Mouse (Mus musculus) midbrain, embryonic 10.5 days (tissue): ENCODE results near the gene Nobox. TPM values are rescaled to one million over a fixed set of nuclear protein-coding genes. Genes with fewer than 3 reads are reported as not detected.

Experiments used
- DNase-seq: peaks from one replicate; pipeline ENCODE4 v3.0.0-alpha.2; 2017; ENCODE audit warnings: low spot score
- H3K27ac ChIP-seq: fragments of 300-500 bp; sonication (generic); replicated peaks from 2 replicates; pipeline ENCODE4 v1.5.1; 2016; ENCODE audit warnings: mild to moderate bottlenecking
- H3K27me3 ChIP-seq: fragments of 300-500 bp; sonication (generic); 2 replicates; pipeline ENCODE4 v1.6.1; 2016; ENCODE audit warnings: low read depth, mild to moderate bottlenecking; ENCODE audit not compliant: poor library complexity, severe bottlenecking
- H3K36me3 ChIP-seq: fragments of 300-500 bp; sonication (generic); 2 replicates; pipeline ENCODE4 v1.6.1; 2016; ENCODE audit warnings: mild to moderate bottlenecking, moderate library complexity
- H3K4me1 ChIP-seq: fragments of 300-500 bp; sonication (generic); 2 replicates; pipeline ENCODE4 v1.6.1; 2016
- H3K4me3 ChIP-seq: fragments of 300-500 bp; sonication (generic); 2 replicates; pipeline ENCODE4 v1.5.1; 2016; ENCODE audit warnings: mild to moderate bottlenecking, moderate library complexity
- H3K9me3 ChIP-seq: fragments of 300-500 bp; sonication (generic); replicated peaks from 2 replicates; pipeline ENCODE4 v1.6.1; 2016; ENCODE audit warnings: mild to moderate bottlenecking
- WGBS: fragments of 180-500 bp; shearing (Covaris S2); methylation state at CpG from one replicate; pipeline ENCODE4 v1.1.7; 2016; 5-methylcytosine and 5-hydroxymethylcytosine counted together
- polyA plus RNA-seq: library from polyadenylated mRNA; unstranded; fragments of >200 nt; fragmentation: Nextera tagmentation; extraction: Ambion mirVana; gene quantifications from 2 replicates; pipeline ENCODE4 v1.2.1, GENCODE M21; 2016

Gene Nobox
- polyA plus RNA-seq, 1 experiment from 2014 or later, result not detected

GRCm38 (mm10) chr6:43260756-43261155 is 48.6 kb downstream of the Nobox start:
- Histone ChIP-seq H3K9me3 (no peaks in the 10 kb centered on the region), H3K4me3 (no peak overlapping the region), H3K4me1 (peaks cover 7% of the 10 kb centered on the region), H3K27ac (no peak overlapping the region), H3K36me3 (no peaks in the 10 kb centered on the region), H3K27me3 (peaks cover 25% of the 10 kb centered on the region)
- WGBS, result 67% methylated on average over 2 of the region's 2 CpGs
- DNase-seq, result no peak

DNA sequence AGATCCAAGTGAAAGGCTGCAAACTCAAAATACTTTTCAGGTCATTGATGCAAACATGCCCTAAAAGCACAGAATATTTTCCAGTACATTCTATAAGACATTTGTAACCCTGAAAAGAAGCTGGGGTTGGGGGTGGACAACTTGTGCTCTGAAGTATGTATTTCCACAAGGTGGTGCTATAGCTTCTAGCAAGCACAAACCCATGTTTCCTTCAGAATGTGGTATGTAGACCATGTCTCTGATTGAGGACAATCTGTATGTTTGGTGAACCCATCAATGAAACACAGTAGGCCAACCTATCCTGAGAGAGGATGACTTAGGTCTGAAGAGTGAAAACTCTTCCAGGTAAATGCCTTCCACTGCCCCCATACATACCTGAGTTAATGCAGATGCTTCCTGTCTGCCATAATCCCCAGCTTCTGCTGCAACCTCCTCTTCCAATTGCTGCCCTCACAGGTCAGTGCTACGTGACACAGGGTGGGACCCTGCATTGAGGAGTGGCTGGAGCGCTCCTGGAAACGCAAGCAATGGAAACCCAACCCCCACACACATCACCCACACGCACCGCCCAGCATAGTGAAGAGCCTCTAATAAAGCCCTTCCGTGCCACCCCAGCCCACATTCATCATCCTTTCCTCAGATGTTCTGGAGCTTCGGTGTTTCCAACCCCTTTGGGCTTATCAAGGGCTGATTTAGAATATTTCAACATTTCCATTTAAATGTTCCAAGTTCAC is 55.0 kb downstream of the Nobox start:
- Histone ChIP-seq H3K4me1 (no peaks in the 10 kb centered on the region), H3K27ac (no peak overlapping the region), H3K9me3 (no peaks in the 10 kb centered on the region), H3K27me3 (no peaks in the 10 kb centered on the region), H3K4me3 (no peak overlapping the region), H3K36me3 (no peaks in the 10 kb centered on the region)
- 68% methylated on average over 7 of the region's 7 CpGs for WGBS
- no peak for DNase-seq

Other genes with a start within 250 kb of the Nobox start
- gene Olfr441, start 203.2 kb downstream of the Nobox start, polyA plus RNA-seq, result not detected in 2 replicates
- gene Olfr237-ps1, start 163.0 kb downstream of the Nobox start, polyA plus RNA-seq, result not detected in 2 replicates
- gene Olfr437, start 146.3 kb downstream of the Nobox start, polyA plus RNA-seq, result not detected in 2 replicates
- gene Olfr13, start 137.4 kb downstream of the Nobox start, polyA plus RNA-seq, result not detected in 2 replicates
- gene Olfr435, start 112.4 kb downstream of the Nobox start, polyA plus RNA-seq, result not detected in 2 replicates
- gene Olfr434, start 96.5 kb downstream of the Nobox start, polyA plus RNA-seq, result not detected in 2 replicates
- gene Olfr47, start 78.0 kb downstream of the Nobox start, polyA plus RNA-seq, result not detected in 2 replicates
- gene Arhgef5, start 44.0 kb downstream of the Nobox start, polyA plus RNA-seq, result 2.5 and 2.9 TPM in 2 replicates